Mouse (Mus musculus): ENCODE measurements around the gene Gm10097. TPM values are rescaled to one million over a fixed set of nuclear protein-coding genes. Genes with fewer than 3 reads are reported as not detected.

The Gm10097 gene
- polyA plus RNA-seq, 1 experiment from 2014 or later = 0.18 TPM

DNA sequence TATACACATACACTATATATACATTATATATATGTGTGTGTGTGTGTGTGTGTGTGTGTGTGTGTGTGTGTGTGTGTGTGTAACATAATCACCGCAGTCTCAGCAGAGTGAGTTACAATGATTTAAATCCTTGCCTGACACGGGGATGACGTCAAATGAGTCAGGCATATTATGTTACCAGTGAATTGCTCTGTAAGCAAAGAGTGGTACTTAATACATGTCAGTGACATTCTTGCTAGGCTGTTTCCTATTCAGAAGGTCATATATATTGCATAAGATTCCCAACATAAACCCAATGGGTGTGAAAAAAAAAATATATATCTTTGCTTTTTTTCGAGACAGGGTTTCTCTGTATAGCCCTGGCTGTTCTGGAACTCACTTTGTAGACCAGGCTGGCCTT is 20.1 kb downstream of the Gm10097 start:
- no peak for DNase-seq (ENCODE audit: low spot score)
- 96% methylated on average over 4 of the region's 4 CpGs for WGBS
- Histone ChIP-seq H3K9me3 (no peaks in the 10 kb centered on the region), H3K4me1 (no peaks in the 10 kb centered on the region), H3K4me3 (no peak overlapping the region), H3K27me3 (ENCODE audit: insufficient read depth, poor library complexity, severe bottlenecking) (no peaks in the 10 kb centered on the region), H3K27ac (no peak overlapping the region), H3K36me3 (0 out of 2 replicates have a peak, but pooled peaks cover 2% of the 10 kb centered on the region)

GRCm38 (mm10) chr10:5096996-5097753 is 28.2 kb downstream of the Gm10097 start:
- H3K27me3 ChIP-seq (ENCODE audit: insufficient read depth, poor library complexity, severe bottlenecking) = no peaks in the 10 kb centered on the region
- H3K4me3 ChIP-seq = no peak overlapping the region
- DNase-seq (ENCODE audit: low spot score) = no peak
- no peaks in the 10 kb centered on the region for H3K4me1 ChIP-seq
- WGBS = 82% methylated on average over 10 of the region's 10 CpGs
- peaks cover 35% of the 10 kb centered on the region for H3K36me3 ChIP-seq
- H3K9me3 ChIP-seq = no peaks in the 10 kb centered on the region
- no peak overlapping the region for H3K27ac ChIP-seq

- Histone ChIP-seq H3K36me3 (peaks cover 35% of the 10 kb centered on the region), H3K27me3 (ENCODE audit: insufficient read depth, poor library complexity, severe bottlenecking) (no peaks in the 10 kb centered on the region), H3K27ac (no peak overlapping the region), H3K9me3 (no peaks in the 10 kb centered on the region), H3K4me3 (no peak overlapping the region), H3K4me1 (no peaks in the 10 kb centered on the region)
- no peak for DNase-seq (ENCODE audit: low spot score)
- 81% methylated on average over 2 of the region's 2 CpGs for WGBS
These were observed 28.8 kb downstream of the Gm10097 start for GRCm38 (mm10) chr10:5097754-5098137.

GRCm38 (mm10) chr10:5110773-5111172 is 41.8 kb downstream of the Gm10097 start:
- H3K27ac ChIP-seq = no peak overlapping the region
- H3K27me3 ChIP-seq (ENCODE audit: insufficient read depth, poor library complexity, severe bottlenecking) = no peaks in the 10 kb centered on the region
- WGBS = 82% methylated on average over 5 of the region's 5 CpGs
- H3K4me1 ChIP-seq = no peaks in the 10 kb centered on the region
- H3K36me3 ChIP-seq = peaks cover 76% of the 10 kb centered on the region
- peak; percentile 22 for DNase-seq (ENCODE audit: low spot score)
- no peaks in the 10 kb centered on the region for H3K9me3 ChIP-seq
- no peak overlapping the region for H3K4me3 ChIP-seq

- Histone ChIP-seq H3K27me3 (ENCODE audit: insufficient read depth, poor library complexity, severe bottlenecking) (no peaks in the 10 kb centered on the region), H3K9me3 (no peaks in the 10 kb centered on the region), H3K36me3 (peaks cover 45% of the 10 kb centered on the region), H3K4me1 (no peaks in the 10 kb centered on the region), H3K4me3 (no peak overlapping the region), H3K27ac (no peak overlapping the region)
- WGBS = 96% methylated on average over 5 of the region's 5 CpGs
- peak; percentile 35 for DNase-seq (ENCODE audit: low spot score)
These were observed 47.2 kb downstream of the Gm10097 start for GRCm38 (mm10) chr10:5116155-5116554.

GRCm38 (mm10) chr10:5116720-5117119 is 47.7 kb downstream of the Gm10097 start:
- 85% methylated on average over 6 of the region's 6 CpGs for WGBS
- Histone ChIP-seq H3K4me1 (no peaks in the 10 kb centered on the region), H3K27ac (no peak overlapping the region), H3K27me3 (ENCODE audit: insufficient read depth, poor library complexity, severe bottlenecking) (no peaks in the 10 kb centered on the region), H3K9me3 (no peaks in the 10 kb centered on the region), H3K36me3 (peaks cover 49% of the 10 kb centered on the region), H3K4me3 (no peak overlapping the region)
- no peak for DNase-seq (ENCODE audit: low spot score)

Data from heart, embryonic 10.5 days (tissue).